Mouse (Mus musculus) heart, embryonic 14.5 days (tissue): Measurements from ENCODE around the gene Hsd17b13. TPM values are rescaled to one million over a fixed set of nuclear protein-coding genes. Genes with fewer than 3 reads are reported as not detected.

Experiments
- ATAC-seq: fragments of 200-750 bp; cut with Nextera tagmentation; 2 replicates; pipeline ENCODE4 v1.8.0; 2017; ENCODE audit warnings: low read depth, moderate TSS enrichment; ENCODE audit not compliant: insufficient number of reproducible peaks, insufficient read depth, low FRiP score
- H3K27ac ChIP-seq, 2 experiments: fragments of 200-500 bp in 1 of 2; fragments of 300-500 bp in 1 of 2; sonication (generic) in 1 of 2; replicated peaks in 1 of 2; 2 replicates each; pipeline ENCODE4 v1.5.1; 2012 to 2014; ENCODE audit warnings: low read depth in 2 of 2, low read length in 2 of 2, control low read depth in 1 of 2, mild to moderate bottlenecking in 1 of 2, mixed read lengths in 1 of 2; ENCODE audit not compliant: control insufficient read depth in 1 of 2, insufficient read depth in 1 of 2
- H3K27me3 ChIP-seq: fragments of 300-500 bp; sonication (generic); 2 replicates; pipeline ENCODE4 v1.6.1; 2014; ENCODE audit warnings: mild to moderate bottlenecking, low read length, control low read depth; ENCODE audit not compliant: control insufficient read depth, insufficient read depth
- H3K36me3 ChIP-seq: fragments of 300-500 bp; sonication (generic); 2 replicates; pipeline ENCODE4 v1.6.1; 2014; ENCODE audit warnings: mild to moderate bottlenecking, control low read depth, low read length, mixed read lengths; ENCODE audit not compliant: control insufficient read depth, insufficient read depth
- H3K4me1 ChIP-seq, 2 experiments: fragments of 200-500 bp in 1 of 2; fragments of 300-500 bp in 1 of 2; sonication (generic) in 1 of 2; 2 replicates each; pipeline ENCODE4 v1.6.1; 2012 to 2014; ENCODE audit warnings: low read length in 2 of 2, control low read depth in 1 of 2, mixed read lengths in 1 of 2; ENCODE audit not compliant: control insufficient read depth in 2 of 2, insufficient read depth in 2 of 2
- H3K4me2 ChIP-seq: fragments of 300-500 bp; sonication (generic); 2 replicates; pipeline ENCODE4 v1.6.1; 2014; ENCODE audit warnings: mild to moderate bottlenecking, low read length
- H3K4me3 ChIP-seq, 2 experiments: fragments of 200-500 bp in 1 of 2; fragments of 300-500 bp in 1 of 2; sonication (generic) in 1 of 2; 2 replicates each; pipeline ENCODE4 v1.5.1; 2012 to 2014; ENCODE audit warnings: low read length in 2 of 2, mild to moderate bottlenecking in 2 of 2, control low read depth in 1 of 2, low read depth in 1 of 2, moderate library complexity in 1 of 2; ENCODE audit not compliant: control insufficient read depth in 1 of 2, insufficient read depth in 1 of 2
- H3K9ac ChIP-seq: fragments of 300-500 bp; sonication (generic); 2 replicates; pipeline ENCODE4 v1.6.1; 2014; ENCODE audit warnings: mild to moderate bottlenecking, low read length
- H3K9me3 ChIP-seq: fragments of 300-500 bp; sonication (generic); 2 replicates; pipeline ENCODE4 v1.6.1; 2016; ENCODE audit warnings: low read length, control low read depth; ENCODE audit not compliant: control insufficient read depth
- WGBS: fragments of 180-500 bp; shearing (Covaris S2); extraction: QIAGEN DNeasy Blood & Tissue Kit; methylation state at CpG from one replicate; pipeline ENCODE4 v1.1.7; 2014; 5-methylcytosine and 5-hydroxymethylcytosine counted together
- polyA plus RNA-seq: library from polyadenylated mRNA; unstranded; fragments of >200 nt; fragmentation: Nextera tagmentation; extraction: Ambion mirVana; gene quantifications from 2 replicates; pipeline ENCODE4 v1.2.1, GENCODE M21; 2014

Hsd17b13 gene
- polyA plus RNA-seq, 1 experiment from 2014 or later = not detected

DNA sequence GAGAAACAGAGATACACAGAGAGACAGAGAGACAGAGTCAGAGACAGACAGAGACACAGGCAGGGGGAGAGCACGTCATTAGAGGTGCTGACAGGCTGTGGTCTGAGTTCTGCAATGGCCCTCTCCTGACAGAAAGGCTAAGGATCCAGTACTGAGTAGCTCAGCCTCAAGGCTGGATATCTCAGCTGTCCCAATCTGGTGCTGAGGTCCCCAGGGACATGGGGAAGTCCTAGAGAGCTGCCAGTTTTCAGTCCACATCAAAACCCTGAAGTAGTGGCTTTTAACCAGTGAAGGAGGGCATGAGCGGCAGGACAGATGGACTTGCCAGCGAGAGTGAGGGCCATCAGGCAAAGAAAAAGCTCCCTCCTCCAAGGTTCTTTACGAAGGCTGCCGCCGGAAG lies 54.1 kb downstream of the Hsd17b13 start:
- Histone ChIP-seq H3K4me2 (no peak overlapping the region), H3K9ac (no peak overlapping the region), H3K4me1 (peaks cover 3 to 4% of the 10 kb centered on the region in 2 experiments; a peak in 2 of 4 replicates), H3K9me3 (no peaks in the 10 kb centered on the region), H3K36me3 (no peaks in the 10 kb centered on the region), H3K27ac (no peak overlapping the region), H3K27me3 (no peaks in the 10 kb centered on the region), H3K4me3 (no peak overlapping the region)
- 72% methylated on average over 6 of the region's 6 CpGs for WGBS
- no peak for ATAC-seq

DNA sequence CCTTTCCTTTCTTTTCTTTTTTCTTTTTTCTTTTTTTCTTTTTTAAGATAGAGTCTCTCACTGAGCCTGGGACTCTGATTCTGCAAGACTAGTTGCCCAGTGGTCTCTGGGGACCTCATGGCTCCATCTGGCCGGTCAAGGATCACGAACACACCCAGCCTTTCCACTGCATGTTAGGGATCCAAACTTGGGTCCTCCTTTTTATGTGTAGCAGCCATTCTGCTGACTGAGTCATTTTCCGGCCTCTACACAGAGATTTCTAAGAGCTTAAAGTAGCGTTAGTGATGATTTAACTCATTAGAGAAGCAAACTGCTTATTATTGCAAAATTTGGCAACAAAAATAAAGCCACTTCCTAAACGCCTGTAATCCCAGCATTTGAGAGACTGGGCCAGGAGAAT lies 54.8 kb downstream of the Hsd17b13 start:
- 73% methylated on average over 5 of the region's 5 CpGs for WGBS
- no peaks in the 10 kb centered on the region for H3K9me3 ChIP-seq
- no peaks in the 10 kb centered on the region for H3K4me1 ChIP-seq
- H3K4me3 ChIP-seq = no peak overlapping the region
- no peaks in the 10 kb centered on the region for H3K36me3 ChIP-seq
- no peak overlapping the region for H3K27ac ChIP-seq
- H3K4me2 ChIP-seq = no peak overlapping the region
- ATAC-seq = no peak
- no peak overlapping the region for H3K9ac ChIP-seq
- H3K27me3 ChIP-seq = no peaks in the 10 kb centered on the region

GRCm38 (mm10) chr5:103919497-103919896 lies 57.7 kb downstream of the Hsd17b13 start:
- ATAC-seq = no peak
- Histone ChIP-seq H3K27me3 (no peaks in the 10 kb centered on the region), H3K9ac (no peak overlapping the region), H3K4me3 (no peak overlapping the region), H3K4me1 (no peaks in the 10 kb centered on the region), H3K36me3 (no peaks in the 10 kb centered on the region), H3K4me2 (no peak overlapping the region), H3K9me3 (no peaks in the 10 kb centered on the region), H3K27ac (no peak overlapping the region)
- WGBS = 61% methylated on average over 4 of the region's 4 CpGs

GRCm38 (mm10) chr5:103918233-103918632 lies 59.0 kb downstream of the Hsd17b13 start:
- Histone ChIP-seq H3K4me3 (no peak overlapping the region), H3K9ac (no peak overlapping the region), H3K27me3 (no peaks in the 10 kb centered on the region), H3K27ac (no peak overlapping the region), H3K4me2 (no peak overlapping the region), H3K4me1 (no peaks in the 10 kb centered on the region), H3K36me3 (no peaks in the 10 kb centered on the region), H3K9me3 (no peaks in the 10 kb centered on the region)
- WGBS = 61% methylated on average over 3 of the region's 3 CpGs
- no peak for ATAC-seq

GRCm38 (mm10) chr5:103917357-103917895 lies 59.8 kb downstream of the Hsd17b13 start:
- H3K36me3 ChIP-seq = no peaks in the 10 kb centered on the region
- no peaks in the 10 kb centered on the region for H3K4me1 ChIP-seq
- no peak overlapping the region for H3K4me2 ChIP-seq
- no peak overlapping the region for H3K4me3 ChIP-seq
- ATAC-seq = no peak
- no peak overlapping the region for H3K27ac ChIP-seq
- H3K27me3 ChIP-seq = no peaks in the 10 kb centered on the region
- H3K9me3 ChIP-seq = no peaks in the 10 kb centered on the region
- 74% methylated on average over 8 of the region's 8 CpGs for WGBS
- no peak overlapping the region for H3K9ac ChIP-seq

GRCm38 (mm10) chr5:103916595-103917356 lies 60.4 kb downstream of the Hsd17b13 start:
- 62% methylated on average over 12 of the region's 12 CpGs for WGBS
- Histone ChIP-seq H3K4me3 (no peak overlapping the region), H3K9ac (no peak overlapping the region), H3K36me3 (no peaks in the 10 kb centered on the region), H3K9me3 (no peaks in the 10 kb centered on the region), H3K4me2 (no peak overlapping the region), H3K4me1 (no peaks in the 10 kb centered on the region), H3K27me3 (no peaks in the 10 kb centered on the region), H3K27ac (no peak overlapping the region)
- ATAC-seq = no peak

GRCm38 (mm10) chr5:103914335-103915226 lies 62.6 kb downstream of the Hsd17b13 start:
- Histone ChIP-seq H3K27me3 (no peaks in the 10 kb centered on the region), H3K27ac (no peak overlapping the region), H3K9ac (no peak overlapping the region), H3K4me1 (peaks cover 0 to 7% of the 10 kb centered on the region in 2 experiments; a peak in 3 of 4 replicates), H3K9me3 (no peaks in the 10 kb centered on the region), H3K4me2 (no peak overlapping the region), H3K36me3 (no peaks in the 10 kb centered on the region), H3K4me3 (no peak overlapping the region)
- no peak for ATAC-seq
- WGBS = 54% methylated on average over 11 of the region's 11 CpGs
